Mouse (Mus musculus) retina, embryonic 14.5 days (tissue): ENCODE data around the gene Gm21962.
"Not testable (repeated sequence)": the region's sequence is repeated elsewhere in the genome, so short reads cannot be mapped to it uniquely, and the experiment has no call there.

Experiments used
- DNase-seq: peaks from one replicate; pipeline ENCODE4 v3.0.0-alpha.2; 2015; ENCODE audit warnings: low spot score

Gm21962 gene

GRCm38 (mm10) chr3:137671224-137671623 is at the start of gene Gm21962:
Gm21962 (plus strand) TSS chr3:137671524.
- not testable (repeated sequence) for DNase-seq

GRCm38 (mm10) chr3:137622091-137622490 is 49.2 kb upstream of the Gm21962 start:
- no peak for DNase-seq

GRCm38 (mm10) chr3:137622895-137623580 is 48.3 kb upstream of the Gm21962 start:
- no peak for DNase-seq

- peak; percentile 76 for DNase-seq
These were observed 47.6 kb upstream of the Gm21962 start for GRCm38 (mm10) chr3:137623581-137624362.

GRCm38 (mm10) chr3:137625054-137625453 is 46.3 kb upstream of the Gm21962 start:
- no peak for DNase-seq

- DNase-seq, result no peak
These were observed 37.6 kb upstream of the Gm21962 start for GRCm38 (mm10) chr3:137633726-137634125.

- DNase-seq, result no peak
These were observed 34.8 kb upstream of the Gm21962 start for GRCm38 (mm10) chr3:137636571-137636970.

- DNase-seq, result no peak
These were observed 30.1 kb upstream of the Gm21962 start for GRCm38 (mm10) chr3:137641238-137641637.

GRCm38 (mm10) chr3:137642137-137642536 is 29.2 kb upstream of the Gm21962 start:
- DNase-seq, result no peak

GRCm38 (mm10) chr3:137642568-137642967 is 28.8 kb upstream of the Gm21962 start:
- DNase-seq, result no peak

- no peak for DNase-seq
These were observed 27.2 kb upstream of the Gm21962 start for GRCm38 (mm10) chr3:137644081-137644480.

GRCm38 (mm10) chr3:137644947-137645346 is 26.4 kb upstream of the Gm21962 start:
- no peak for DNase-seq

- DNase-seq, result no peak
These were observed 23.8 kb upstream of the Gm21962 start for GRCm38 (mm10) chr3:137647427-137648100.

GRCm38 (mm10) chr3:137649112-137649511 is 22.2 kb upstream of the Gm21962 start:
- no peak for DNase-seq

GRCm38 (mm10) chr3:137652853-137653252 is 18.5 kb upstream of the Gm21962 start:
- DNase-seq, result no peak

GRCm38 (mm10) chr3:137680923-137681322 is 9.6 kb downstream of the Gm21962 start:
- no peak for DNase-seq

- DNase-seq, result peak; percentile 72
These were observed 11.8 kb downstream of the Gm21962 start for GRCm38 (mm10) chr3:137682911-137683806.

GRCm38 (mm10) chr3:137683807-137684403 is 12.6 kb downstream of the Gm21962 start:
- DNase-seq, result no peak

- no peak for DNase-seq
These were observed 15.6 kb downstream of the Gm21962 start for GRCm38 (mm10) chr3:137686932-137687331.

GRCm38 (mm10) chr3:137691503-137691902 is 20.2 kb downstream of the Gm21962 start:
- DNase-seq, result no peak

GRCm38 (mm10) chr3:137715946-137716345 is 44.6 kb downstream of the Gm21962 start:
- DNase-seq, result no peak
